Mouse (Mus musculus) cerebellum, adult 2 months (tissue): ENCODE results near the gene Dppa1. TPM values are rescaled to one million over a fixed set of nuclear protein-coding genes. Genes with fewer than 3 reads are reported as not detected.

Source experiments
- DNase-seq, 2 experiments: peaks; one replicate each; pipeline ENCODE4 v3.0.0; 2021
- H3K27ac ChIP-seq: fragments of 200-500 bp; 2 replicates; pipeline ENCODE4 v1.5.1; 2012; ENCODE audit warnings: low read length, control low read depth, inconsistent platforms; ENCODE audit not compliant: insufficient read depth
- H3K27me3 ChIP-seq: fragments of 200-500 bp; 2 replicates; pipeline ENCODE4 v1.6.1; 2012; ENCODE audit warnings: inconsistent platforms, mild to moderate bottlenecking, low read length, moderate library complexity; ENCODE audit not compliant: control insufficient read depth, insufficient read depth
- H3K4me1 ChIP-seq: fragments of 200-500 bp; 2 replicates; pipeline ENCODE4 v1.6.1; 2011; ENCODE audit warnings: low read length; ENCODE audit not compliant: control insufficient read depth, insufficient read depth
- H3K4me3 ChIP-seq: fragments of 200-500 bp; replicated peaks from 2 replicates; pipeline ENCODE3; 2011; ENCODE audit warnings: mild to moderate bottlenecking, low read depth, low read length, control low read depth; ENCODE audit not compliant: insufficient read depth
- CTCF ChIP-seq: fragments of 200-500 bp; IDR thresholded peaks from 2 replicates; pipeline ENCODE4 v1.5.1; 2011; ENCODE audit warnings: low read depth, mild to moderate bottlenecking, control low read depth, low read length, moderate library complexity, borderline replicate concordance; ENCODE audit not compliant: insufficient read depth
- POLR2A ChIP-seq: fragments of 200-500 bp; IDR thresholded peaks from 2 replicates; pipeline ENCODE4 v1.6.1; 2011; ENCODE audit warnings: low read length, control low read depth, borderline replicate concordance; ENCODE audit not compliant: insufficient read depth
- WGBS: fragments of 180-500 bp; shearing (Covaris S2); methylation state at CpG from one replicate; pipeline ENCODE4 v1.1.7; 2018; 5-methylcytosine and 5-hydroxymethylcytosine counted together
- polyA plus RNA-seq: library from polyadenylated mRNA; depleted of rRNA; stranded (reverse); fragments of >200 nt; gene quantifications from 2 replicates; pipeline ENCODE4 v1.2.3, GENCODE M21; 2012; rRNA removed

Gene Dppa1
- polyA plus RNA-seq, 1 experiment, result not detected

GRCm38 (mm10) chr11:46578771-46579281, 50.2 kb downstream of the Dppa1 start:
- Histone ChIP-seq H3K4me1 (no peaks in the 10 kb centered on the region), H3K4me3 (no peak overlapping the region), H3K27ac (no peak overlapping the region), H3K27me3 (no peaks in the 10 kb centered on the region)
- no peak for DNase-seq
- TF ChIP-seq POLR2A (no peak), CTCF (no peak)
- 58% methylated on average over 5 of the region's 5 CpGs for WGBS

DNA sequence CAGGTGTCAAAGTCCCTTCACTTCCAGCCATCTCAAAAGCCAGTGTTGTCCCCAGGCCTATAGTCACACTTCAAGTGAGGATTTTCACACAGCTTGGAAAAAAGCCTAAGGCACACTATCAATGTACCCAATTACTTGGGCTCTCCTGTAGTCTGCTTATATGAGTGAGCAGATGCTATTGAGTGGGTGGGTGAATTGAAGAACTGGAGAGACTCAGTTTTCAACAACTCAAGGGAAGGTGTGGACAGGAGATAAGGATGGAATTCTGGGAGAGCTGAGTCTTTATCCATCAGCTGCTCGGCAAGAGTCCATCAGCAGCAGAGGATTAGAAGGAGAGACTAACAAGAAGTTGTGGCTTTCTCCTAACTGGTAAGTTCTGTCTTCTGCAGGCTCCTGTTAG, 57.7 kb downstream of the Dppa1 start, which contains the start of gene BC053393:
TSS of gene BC053393 (plus strand) at position 210 of the 400 bp plus-strand sequence.
- no peak for DNase-seq
- H3K27me3 ChIP-seq, result no peaks in the 10 kb centered on the region
- no peaks in the 10 kb centered on the region for H3K4me1 ChIP-seq
- 96% methylated on average over 1 of the region's 1 CpGs for WGBS
- H3K4me3 ChIP-seq, result no peak within 1 kb of the TSS
- TF ChIP-seq CTCF (no peak), POLR2A (no peak)
- H3K27ac ChIP-seq, result no peak within 1 kb of the TSS

DNA sequence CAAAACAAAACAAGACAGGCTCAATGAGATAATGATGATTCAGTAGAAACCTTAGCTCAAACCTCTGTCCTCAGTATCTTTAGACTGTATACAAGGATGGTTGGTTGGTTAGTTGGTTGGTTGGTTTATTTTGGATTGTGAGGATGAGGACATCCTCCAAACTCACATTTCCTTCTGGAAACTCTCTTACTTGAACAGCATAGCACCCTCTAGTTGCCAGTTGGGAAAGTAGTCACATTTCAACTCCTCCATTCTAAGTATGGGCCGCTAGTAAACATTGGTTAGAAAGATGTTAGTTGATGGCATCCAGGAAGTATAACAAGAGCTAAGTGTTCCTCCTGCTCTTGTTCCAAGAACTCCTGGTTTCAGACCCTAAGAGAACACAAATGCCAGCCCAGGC, 60.0 kb downstream of the Dppa1 start:
- TF ChIP-seq POLR2A (no peak), CTCF (no peak)
- DNase-seq, result no peak
- H3K27ac ChIP-seq, result no peak overlapping the region
- no peaks in the 10 kb centered on the region for H3K4me1 ChIP-seq
- H3K4me3 ChIP-seq, result no peak overlapping the region
- H3K27me3 ChIP-seq, result no peaks in the 10 kb centered on the region
- 89% methylated on average over 1 of the region's 1 CpGs for WGBS

GRCm38 (mm10) chr11:46565967-46566366, 63.1 kb downstream of the Dppa1 start:
- H3K4me3 ChIP-seq, result no peak overlapping the region
- no peaks in the 10 kb centered on the region for H3K4me1 ChIP-seq
- no peaks in the 10 kb centered on the region for H3K27me3 ChIP-seq
- 94% methylated on average over 2 of the region's 2 CpGs for WGBS
- DNase-seq, result no peak
- H3K27ac ChIP-seq, result no peak overlapping the region
- TF ChIP-seq CTCF, result no peak
- no peak for TF ChIP-seq POLR2A

DNA sequence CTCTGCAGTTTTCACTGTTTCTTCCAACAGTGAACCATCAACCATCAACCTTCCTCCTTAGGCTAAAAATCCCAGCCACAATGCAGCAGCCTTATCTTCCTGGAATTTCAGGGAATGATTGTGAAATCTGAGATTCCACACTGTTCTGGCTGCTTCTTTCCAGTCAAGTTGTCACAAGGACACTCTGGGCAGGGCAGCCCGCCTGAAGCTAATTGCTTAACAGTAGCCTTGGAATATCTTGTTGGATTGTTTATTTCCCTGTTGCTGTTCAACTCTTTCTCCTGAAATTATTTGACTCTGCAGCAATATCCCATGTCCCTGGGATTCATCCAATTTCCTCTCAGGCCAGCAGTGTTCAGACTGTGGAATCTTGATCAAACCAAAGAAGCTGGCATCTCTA, 64.4 kb downstream of the Dppa1 start:
- Histone ChIP-seq H3K4me1 (no peaks in the 10 kb centered on the region), H3K27ac (no peak overlapping the region), H3K27me3 (no peaks in the 10 kb centered on the region), H3K4me3 (no peak overlapping the region)
- TF ChIP-seq POLR2A (no peak), CTCF (no peak)
- 86% methylated on average over 1 of the region's 1 CpGs for WGBS
- no peak for DNase-seq

DNA sequence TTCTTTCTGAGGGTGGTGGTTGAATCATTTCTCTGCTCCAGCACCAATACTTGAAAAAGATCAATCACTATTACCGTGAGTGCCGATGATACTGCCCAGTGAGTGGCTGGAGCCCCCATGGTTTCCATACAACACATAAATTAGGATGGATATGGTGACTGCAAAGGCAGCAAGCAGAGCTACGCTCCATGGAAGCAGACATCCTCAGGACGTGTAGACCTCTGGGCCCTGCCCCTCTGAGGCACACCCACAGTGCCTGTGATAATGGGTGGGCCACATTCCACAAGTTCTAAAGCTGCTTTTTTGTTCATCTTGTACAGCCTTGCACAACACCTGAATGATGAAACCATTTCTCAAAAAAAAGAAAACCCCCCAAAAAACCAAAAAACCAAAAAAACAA, 68.0 kb downstream of the Dppa1 start:
- H3K27ac ChIP-seq, result no peak overlapping the region
- WGBS, result 69% methylated on average over 4 of the region's 4 CpGs
- no peaks in the 10 kb centered on the region for H3K4me1 ChIP-seq
- TF ChIP-seq CTCF, result no peak
- TF ChIP-seq POLR2A, result no peak
- H3K4me3 ChIP-seq, result no peak overlapping the region
- H3K27me3 ChIP-seq, result no peaks in the 10 kb centered on the region
- DNase-seq, result no peak

Other genes starting within 250 kb of the Dppa1 start
- 0.30 and 0.39 TPM in 2 replicates for gene Itk, start 239.7 kb downstream of the Dppa1 start, polyA plus RNA-seq
- gene Fam71b, start 232.7 kb downstream of the Dppa1 start, polyA plus RNA-seq, result not detected in 2 replicates
- 37.6 and 39.4 TPM in 2 replicates for gene Med7, start 192.3 kb downstream of the Dppa1 start, polyA plus RNA-seq
- gene Havcr2, start 174.3 kb downstream of the Dppa1 start, polyA plus RNA-seq, result 0.35 and 0.70 TPM in 2 replicates
- not detected in 2 replicates for gene Gm12169, start 105.0 kb downstream of the Dppa1 start, polyA plus RNA-seq
- gene BC053393, start 57.7 kb downstream of the Dppa1 start, polyA plus RNA-seq, result not detected in 2 replicates
- gene Timd2, start 77.8 kb upstream of the Dppa1 start, polyA plus RNA-seq, result not detected in 2 replicates
- not detected in 2 replicates for gene Havcr1, start 105.8 kb upstream of the Dppa1 start, polyA plus RNA-seq
- gene Timd4, start 181.5 kb upstream of the Dppa1 start, polyA plus RNA-seq, result not detected in 2 replicates